Mouse (Mus musculus) large intestine, adult 2 months (tissue): ENCODE measurements at regions not wholly inside any gene's neighbourhood (a gene's known extent, or its start where the extent isn't known, plus 50 kb on each side); places are given as distances from the start of the nearest gene placed in this dataset.

Source experiments
- DNase-seq: peaks from one replicate; pipeline ENCODE4 v3.0.0-alpha.2; 2012; ENCODE audit warnings: low read depth, low spot score
- WGBS: fragments of 180-500 bp; shearing (Covaris S2); methylation state at CpG from one replicate; pipeline ENCODE4 v1.1.7; 2018; 5-methylcytosine and 5-hydroxymethylcytosine counted together

DNA sequence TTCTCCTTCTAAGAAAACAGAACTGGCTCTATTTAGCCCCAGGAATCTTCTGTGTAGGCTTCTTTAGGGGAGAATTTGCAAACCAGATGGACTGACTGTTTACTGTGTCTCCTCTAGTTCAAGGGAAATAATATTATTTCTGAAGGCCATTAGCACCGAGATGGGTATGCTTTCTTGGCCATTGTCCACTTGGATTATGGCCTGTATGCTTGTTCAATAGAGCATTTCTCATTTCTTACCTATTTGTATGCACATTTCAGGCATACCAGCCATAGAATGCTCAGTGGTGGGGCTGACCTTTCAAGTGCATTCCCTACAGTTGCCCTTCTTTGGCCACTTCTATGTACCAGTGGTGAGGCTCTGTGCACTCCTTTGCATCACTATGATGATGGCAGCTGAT, 166.3 kb downstream of the Plpp3 start:
- no peak for DNase-seq
- WGBS: 38% methylated on average over 1 of the region's 1 CpGs

DNA sequence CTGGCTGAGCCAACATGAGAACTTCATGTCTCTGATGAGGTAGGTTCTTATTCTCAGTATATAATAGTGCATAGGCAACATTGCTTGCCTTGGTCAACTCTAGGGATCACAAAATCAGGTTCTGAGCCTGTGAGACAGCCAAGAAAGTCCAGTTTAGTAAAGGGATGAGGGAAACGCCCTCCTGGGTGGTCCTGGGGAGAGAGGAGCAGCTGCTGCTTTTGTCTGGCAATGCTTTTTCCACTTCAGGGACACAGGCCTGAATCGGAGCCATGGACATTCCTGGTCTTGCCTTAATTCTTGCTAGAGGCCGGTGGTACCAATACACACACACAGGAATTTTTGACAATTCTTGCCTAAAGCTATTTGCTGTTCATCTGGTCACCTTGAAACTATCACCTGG, 169.8 kb downstream of the Plpp3 start:
- 73% methylated on average over 3 of the region's 3 CpGs for WGBS
- no peak for DNase-seq

DNA sequence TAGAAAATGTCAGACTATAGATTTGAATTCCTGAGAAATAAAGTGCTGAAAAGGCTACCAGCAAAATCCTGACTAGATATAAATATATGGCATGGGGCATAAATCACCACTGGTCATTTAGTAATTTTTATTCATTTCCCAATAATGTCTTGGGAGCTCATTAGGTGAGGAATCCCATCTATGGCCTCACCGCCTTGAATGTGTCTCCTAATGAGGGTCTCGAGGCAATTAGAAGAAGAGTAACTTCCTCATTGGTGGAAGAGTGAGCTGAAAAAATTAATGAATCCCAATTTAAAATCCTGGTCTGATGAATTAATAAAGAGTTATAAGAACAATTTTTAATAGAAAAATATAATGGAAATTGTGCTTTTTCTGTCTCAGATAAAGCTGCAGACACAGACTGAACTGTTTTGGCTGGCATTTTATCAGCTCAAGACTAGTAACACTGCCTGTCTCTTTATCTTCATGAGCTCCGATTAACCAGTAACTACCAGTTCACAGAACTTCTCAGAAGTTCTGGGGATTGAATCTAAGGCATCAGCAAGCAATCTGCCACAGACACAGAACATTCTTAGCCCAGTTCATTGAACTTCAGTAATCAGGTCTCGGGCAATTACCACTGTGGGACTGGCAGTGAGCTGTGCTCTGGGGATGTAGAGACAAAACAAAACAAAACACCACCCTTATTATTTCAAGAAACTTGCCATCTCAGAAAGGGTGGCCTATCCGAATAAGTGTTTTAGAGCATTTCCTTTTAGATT, 170.7 kb downstream of the Plpp3 start:
- DNase-seq: no peak
- WGBS: 87% methylated on average over 5 of the region's 5 CpGs

DNA sequence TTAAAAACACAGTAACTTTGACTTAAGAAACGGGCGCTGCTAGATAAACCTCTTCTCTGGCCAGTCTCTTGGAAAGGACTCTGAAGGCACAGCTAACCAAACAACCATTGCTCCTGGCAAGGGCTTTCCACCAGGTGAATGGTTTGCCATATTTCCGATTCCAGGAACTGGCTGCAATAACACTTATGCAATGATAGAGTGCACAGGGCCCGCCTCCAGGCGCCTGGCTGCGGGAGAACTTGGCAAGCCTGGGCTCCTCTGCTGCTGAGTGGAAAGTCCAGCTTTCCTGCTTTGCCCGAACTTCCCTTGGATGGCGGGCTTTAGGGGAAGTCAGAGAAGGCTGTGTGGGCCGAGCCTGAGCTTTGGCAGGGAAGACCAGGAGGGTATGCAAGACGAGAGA, 171.6 kb downstream of the Plpp3 start:
- DNase-seq: peak; percentile 46
- WGBS: 9% methylated on average over 10 of the region's 10 CpGs

DNA sequence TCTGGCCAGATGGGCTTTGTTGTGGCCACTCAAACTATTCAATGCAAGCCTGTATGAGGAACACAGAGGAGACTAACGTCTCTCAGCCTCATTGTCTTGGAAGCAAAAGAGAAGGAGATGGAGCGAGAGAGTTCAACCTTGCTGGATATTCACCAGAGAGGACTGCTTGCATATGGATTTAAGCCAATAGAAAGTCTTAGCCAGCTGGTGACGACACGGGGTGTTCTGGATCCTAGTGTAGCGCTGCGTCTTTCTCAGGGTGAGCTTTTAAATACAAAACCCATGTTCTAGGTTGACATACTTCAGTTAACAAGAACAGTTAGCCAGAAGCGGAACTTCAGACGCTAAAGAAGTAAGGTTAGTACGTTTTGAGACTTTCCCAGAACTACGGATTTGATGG, 174.9 kb downstream of the Plpp3 start:
- DNase-seq: no peak
- WGBS: 81% methylated on average over 10 of the region's 10 CpGs

DNA sequence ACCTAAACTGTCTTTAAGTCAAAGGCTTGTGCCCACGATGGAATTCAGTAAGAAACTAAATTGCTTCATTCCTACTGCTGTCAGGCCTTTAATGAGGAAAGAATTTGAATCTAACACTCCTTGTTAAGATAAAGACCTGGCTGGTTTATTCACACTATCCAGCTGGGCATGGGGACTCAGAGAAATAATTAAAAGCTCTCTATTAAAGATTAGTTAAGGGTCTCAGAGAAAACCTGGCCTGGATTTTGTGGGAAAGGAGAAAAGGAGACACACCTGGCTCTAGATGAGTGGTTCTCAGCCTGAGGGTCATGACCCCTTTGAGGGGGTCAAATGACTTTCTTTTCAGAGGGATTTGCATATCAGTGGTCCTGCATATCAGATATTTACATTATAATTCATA, 178.7 kb downstream of the Plpp3 start:
- 47% methylated on average over 1 of the region's 1 CpGs for WGBS
- DNase-seq: no peak

DNA sequence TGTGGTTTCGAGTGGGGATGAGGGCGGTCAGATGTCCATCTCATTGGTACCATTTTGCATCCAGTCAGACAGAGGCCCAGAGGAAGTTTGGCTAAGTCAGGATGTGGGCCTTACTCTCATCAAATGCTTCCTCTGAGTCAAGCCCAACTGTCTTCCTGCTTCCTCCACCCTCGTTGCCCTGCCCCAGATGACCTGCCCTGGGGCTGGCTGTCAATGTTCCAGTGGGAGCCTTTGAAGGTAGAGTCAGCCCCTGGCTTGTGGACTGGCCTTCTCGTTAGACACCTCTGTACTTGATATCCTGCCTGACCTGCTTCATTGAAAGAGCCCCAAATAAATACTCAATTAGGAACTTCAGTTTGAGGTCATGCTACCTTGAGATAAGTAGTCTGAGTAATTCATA, 179.4 kb downstream of the Plpp3 start:
- DNase-seq: no peak
- 78% methylated on average over 4 of the region's 4 CpGs for WGBS

DNA sequence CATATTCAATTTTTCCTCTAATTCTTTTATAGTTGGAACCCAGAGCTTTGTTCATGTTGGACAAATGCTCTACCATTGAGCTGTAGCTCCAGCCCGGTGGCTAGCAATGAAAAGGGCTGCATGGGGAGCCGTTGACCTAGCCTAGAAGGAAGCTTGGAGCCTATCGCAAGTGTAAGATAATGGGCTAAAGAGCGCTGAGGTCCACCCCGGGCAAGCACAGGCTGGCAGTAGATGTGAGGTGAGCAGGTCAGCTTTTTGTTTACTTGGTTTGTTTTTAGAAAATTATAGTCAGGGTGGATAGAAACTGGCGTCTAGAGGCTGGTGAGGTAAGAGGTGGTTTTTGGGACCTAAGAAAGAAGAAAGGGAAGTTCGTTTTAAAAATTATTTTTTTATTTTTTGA, 181.0 kb downstream of the Plpp3 start:
- WGBS: 74% methylated on average over 7 of the region's 7 CpGs
- no peak for DNase-seq

DNA sequence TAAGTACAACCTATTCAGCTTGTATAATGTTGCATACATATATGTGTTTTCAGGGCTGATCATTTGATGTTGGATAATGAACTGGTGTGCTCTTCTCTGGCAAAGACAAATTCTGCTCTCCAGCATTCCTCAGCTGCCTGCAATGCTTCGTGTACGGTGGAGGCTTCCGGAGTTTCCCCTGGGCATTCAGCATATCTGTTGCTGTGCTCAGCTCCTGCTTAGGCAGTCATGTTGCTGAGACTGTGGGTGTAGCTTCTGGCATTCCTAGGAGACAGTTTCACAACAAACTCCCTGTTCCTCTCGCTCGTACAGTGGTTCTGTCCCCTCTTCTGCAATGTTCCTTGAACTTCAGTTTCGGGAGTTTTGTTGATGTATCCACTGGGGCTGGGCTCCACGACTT, 181.7 kb downstream of the Plpp3 start:
- WGBS: 64% methylated on average over 7 of the region's 7 CpGs
- no peak for DNase-seq

DNA sequence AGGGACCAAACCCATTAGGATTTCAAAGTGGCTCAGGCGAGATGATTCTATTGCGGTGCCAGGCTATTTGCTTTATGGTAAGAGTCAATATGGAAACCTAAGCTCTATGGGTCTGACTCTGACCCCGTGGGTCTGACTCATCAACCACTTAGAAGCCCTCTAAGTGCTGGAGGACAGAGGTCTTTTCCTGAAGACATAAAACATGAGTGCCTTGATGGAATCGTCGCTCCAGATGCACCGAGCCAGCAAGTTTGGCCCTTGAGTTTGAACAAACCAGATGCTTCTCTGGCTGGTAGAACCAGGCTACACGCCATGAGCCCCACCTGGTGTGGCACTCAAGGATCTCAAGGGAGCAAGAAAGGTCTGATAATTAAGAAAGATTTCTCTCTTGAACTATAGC, 184.1 kb downstream of the Plpp3 start:
- WGBS: 60% methylated on average over 7 of the region's 7 CpGs
- DNase-seq: no peak

DNA sequence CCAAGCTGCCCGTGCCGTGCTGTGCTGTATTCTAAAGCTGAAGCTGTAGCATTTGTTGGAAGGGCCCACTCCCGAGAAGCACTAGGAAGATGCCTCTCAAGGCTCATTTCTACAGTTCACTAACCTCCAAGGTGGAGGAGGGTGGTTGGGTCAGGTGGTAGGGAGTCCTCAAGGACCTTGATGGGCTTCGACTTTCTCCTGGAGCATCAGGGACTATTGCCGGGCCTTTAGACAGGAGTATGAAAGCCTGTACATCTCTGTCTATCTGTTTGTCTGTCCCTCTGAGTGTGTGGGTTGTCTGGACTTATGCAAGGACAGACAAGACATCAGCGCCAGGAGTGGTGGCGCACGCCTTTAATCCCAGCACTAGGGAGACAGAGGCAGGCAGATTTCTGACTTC, 189.7 kb downstream of the Plpp3 start:
- WGBS: 96% methylated on average over 8 of the region's 8 CpGs
- no peak for DNase-seq

DNA sequence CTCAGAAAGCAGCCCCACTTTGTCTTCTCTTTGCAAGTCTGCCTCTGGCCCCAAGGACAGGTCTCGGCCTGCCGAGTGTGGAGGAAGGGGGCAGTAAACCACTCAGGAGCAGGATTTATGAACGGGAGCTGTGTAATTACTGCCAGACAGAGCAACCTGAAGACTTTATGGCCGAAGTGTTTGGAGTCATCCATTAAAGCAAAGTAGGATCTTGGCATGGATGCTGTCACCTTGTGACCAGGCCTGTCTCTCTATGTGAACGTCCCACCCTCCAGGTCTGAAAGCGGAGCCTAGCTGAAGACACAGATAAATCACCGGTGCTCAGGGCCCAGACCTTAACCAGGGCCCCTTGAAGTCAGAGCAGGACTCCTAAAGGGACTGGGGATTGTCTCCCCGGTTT, 190.8 kb downstream of the Plpp3 start:
- DNase-seq: no peak
- 43% methylated on average over 8 of the region's 8 CpGs for WGBS

DNA sequence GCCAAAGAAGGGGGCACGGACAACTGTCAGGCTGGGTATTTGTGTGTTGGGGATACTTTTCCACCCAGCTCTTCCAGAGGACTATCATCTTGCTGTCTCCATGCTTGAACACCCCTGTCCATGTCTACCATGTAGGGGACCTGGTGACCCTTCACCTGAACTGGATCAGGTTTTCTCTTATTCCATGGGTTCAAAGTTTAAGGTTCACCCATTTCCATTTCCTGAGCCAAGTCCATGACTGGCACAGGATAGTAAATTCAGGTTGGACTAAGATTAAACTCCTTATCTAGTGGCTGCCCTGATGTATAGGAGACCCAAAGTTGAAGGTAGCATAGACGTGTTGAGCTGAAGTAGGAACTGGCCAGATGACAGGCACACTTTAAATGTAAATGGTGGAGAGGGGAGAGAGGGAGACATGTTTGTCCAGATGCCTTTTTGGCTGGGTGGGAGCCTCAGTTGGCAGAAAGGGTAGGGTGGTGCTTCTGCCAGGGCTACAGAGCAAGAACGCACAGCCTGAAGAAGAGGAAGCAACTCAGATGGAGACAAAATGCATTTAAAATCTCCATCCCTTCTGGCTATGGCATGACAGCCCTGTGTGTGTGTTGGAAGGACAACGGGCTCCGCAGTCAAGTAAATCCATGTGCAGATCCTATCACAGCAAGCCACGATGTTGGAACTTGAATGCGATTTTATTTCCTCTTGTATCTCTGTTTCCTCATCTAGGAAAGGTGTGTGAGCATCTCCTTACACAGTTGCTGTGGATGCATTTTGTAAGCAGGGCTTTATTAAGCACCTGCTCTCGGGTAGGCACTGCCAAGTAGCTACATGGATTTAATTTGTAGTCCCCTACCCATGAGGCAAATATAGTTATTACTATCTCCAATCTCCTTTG, 192.4 kb downstream of the Plpp3 start:
- no peak for DNase-seq
- WGBS: 90% methylated on average over 8 of the region's 8 CpGs

DNA sequence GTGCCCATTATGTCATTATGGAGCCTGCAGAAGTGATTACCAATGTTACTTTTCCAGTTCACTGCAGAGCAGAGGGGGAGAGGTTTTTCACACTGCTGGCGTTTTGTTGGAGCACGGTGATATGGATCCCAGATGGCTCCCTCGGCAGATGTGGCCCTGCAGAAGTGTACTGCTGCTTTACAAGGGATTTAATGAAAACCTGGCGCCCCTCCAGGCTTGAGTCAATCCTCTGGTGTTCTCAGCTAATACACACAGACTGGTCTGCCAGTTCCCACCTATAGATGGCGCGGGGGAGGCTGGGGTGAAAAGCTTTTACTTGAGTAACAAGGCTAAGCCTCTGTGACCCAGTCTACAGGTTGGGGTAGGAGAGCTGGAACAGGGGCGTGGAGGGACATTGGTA, 195.2 kb downstream of the Plpp3 start:
- DNase-seq: no peak
- WGBS: 58% methylated on average over 7 of the region's 7 CpGs

DNA sequence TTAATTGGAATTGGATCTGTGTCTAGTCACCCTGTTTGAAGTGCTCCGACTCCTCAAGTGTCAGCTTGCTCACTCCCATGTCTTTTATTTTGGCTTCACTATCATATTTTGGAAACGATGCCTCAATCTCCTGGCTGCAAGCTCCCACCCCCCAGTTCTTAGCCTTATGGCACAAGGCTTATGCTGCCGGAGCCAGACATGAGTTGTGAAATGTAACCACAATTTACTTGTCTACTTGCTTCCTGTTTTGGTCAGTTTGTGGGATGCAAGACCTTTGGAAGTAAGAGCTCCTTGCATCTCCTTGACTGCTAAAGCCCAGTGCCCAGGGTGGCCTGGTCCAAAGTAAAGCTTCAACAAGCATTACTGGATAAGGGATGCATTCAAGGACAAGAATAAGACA, 195.8 kb downstream of the Plpp3 start:
- DNase-seq: no peak
- WGBS: 78% methylated on average over 3 of the region's 3 CpGs

DNA sequence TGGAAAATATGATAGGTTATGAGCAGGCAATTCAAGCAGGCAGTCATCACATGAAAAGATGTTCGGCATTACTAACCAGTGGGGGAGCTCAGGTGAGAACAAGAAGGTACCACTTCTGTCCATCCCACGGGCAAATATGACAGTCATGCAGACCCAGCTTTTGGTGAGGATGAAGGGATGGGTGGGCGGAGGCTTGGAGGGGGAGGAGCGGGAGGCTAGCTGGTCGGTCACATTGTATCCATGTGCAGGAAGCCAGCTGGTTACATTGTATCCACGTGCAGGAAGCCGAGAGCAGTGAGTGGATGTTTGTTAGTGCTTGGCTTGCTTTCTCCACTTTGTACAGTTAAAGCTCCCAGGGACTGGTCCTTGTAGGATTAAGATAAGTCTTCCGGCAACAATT, 196.9 kb downstream of the Plpp3 start:
- WGBS: 80% methylated on average over 8 of the region's 8 CpGs
- DNase-seq: no peak

DNA sequence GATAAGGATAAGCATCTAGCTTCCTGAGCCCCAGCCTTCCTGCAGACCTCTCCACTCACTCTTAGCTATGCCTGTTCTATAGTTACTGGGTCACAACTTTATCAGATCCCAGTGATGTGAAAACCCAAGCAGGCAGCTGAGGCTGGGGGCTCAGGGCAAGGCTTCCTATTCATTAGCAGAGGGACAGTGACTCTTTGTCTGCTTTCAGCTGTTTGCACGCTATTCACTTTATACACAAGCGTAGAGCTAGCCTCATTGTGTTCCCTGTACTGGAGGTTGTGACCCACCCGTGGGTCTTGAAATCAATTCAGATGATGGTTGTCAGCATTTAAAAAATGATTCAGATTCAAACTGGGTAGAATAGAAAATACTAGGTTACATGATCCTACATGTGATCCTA, 199.5 kb downstream of the Plpp3 start:
- no peak for DNase-seq
- 81% methylated on average over 3 of the region's 3 CpGs for WGBS

DNA sequence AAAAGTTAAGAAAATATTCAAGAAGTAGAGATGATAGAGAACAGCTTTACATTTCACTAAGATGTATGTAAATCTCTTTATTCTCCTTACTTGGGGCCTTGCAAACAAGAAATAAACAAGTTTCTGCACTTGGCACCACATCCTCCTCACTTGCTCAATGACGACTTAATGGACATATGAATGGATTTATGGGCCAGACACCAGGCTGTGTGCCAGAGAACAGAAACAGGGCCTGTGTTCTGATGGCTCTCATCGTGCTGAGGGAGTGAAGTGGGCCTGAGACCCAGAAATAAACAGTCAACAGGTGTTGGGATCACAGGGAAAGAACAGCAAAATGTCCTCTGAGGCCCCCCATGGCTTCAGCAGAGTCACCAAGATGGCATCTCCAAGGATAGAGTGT, 201.6 kb downstream of the Plpp3 start:
- DNase-seq: no peak
- under 1% methylated on average over 2 of the region's 2 CpGs for WGBS

DNA sequence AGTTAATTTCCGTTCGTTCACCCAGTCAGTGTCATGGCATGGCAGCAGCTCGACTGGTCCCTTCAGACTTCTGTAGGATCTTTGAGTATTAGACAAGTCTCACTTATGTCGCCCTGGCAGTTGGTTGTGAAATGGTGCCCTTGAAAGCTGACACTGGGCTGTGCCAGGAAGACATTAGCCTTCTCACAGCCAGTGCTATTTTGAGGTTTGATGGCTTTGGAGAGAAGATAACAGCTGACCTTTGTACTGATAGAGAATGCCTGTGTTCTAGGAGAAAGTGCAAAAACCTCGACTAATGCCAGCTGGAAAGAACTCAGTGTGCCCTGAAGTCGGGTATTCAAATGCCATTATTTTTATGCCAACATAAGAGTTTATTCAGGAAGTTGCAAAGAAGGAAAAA, 207.3 kb downstream of the Plpp3 start:
- 50% methylated on average over 6 of the region's 6 CpGs for WGBS
- no peak for DNase-seq

DNA sequence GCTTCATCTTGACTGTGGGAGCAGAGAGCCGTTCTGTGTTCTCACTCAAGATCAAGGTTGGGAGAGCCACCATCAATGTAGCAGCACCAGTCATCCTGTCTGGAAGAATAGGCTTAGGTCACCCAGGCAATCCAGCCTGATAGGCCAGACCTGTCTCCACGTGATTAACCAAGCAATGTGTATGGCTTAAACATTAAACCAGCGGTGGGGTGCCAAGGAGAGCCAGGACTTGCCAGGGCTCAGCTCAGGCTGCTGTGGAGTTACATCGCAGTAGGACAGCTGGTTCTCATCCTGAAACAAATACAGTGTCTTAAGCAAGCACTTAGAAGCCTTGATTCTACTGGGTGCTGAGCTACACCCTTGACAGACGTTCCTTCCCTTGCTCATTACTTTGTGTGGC, 207.9 kb downstream of the Plpp3 start:
- 32% methylated on average over 5 of the region's 5 CpGs for WGBS
- DNase-seq: no peak

DNA sequence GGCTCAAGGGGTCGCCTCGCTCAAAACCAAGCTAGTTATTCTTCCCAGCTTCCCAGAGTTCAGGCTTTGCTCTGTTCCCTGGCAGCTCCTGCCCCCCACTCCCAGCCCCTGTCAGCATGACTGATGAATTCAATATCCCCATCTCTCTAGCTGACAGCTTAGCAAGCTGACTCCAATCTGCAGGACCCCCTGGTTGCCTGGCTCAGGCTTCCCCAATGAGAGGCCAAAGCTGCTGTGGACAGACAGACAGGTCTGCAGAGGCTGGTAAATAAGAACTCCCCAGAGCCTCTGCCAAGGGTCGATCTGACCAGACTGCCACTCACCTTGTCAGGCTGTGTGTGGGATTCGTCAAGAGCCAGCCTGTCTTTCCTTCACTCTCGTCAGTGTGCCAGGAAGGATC, 219.4 kb downstream of the Plpp3 start:
- DNase-seq: no peak
- 80% methylated on average over 5 of the region's 5 CpGs for WGBS
